Mouse (Mus musculus) gastrocnemius, postnatal 10 days (tissue): ENCODE measurements around the gene Ulk3. TPM values are rescaled to one million over a fixed set of nuclear protein-coding genes. Genes with fewer than 3 reads are reported as not detected.
A peak's percentile ranks its signal among the peaks of the same experiment; 100 is the strongest.

Experiments
- DNase-seq: peaks from one replicate; pipeline ENCODE4 v3.0.0; 2021; ENCODE audit warnings: mixed read lengths
- total RNA-seq, 2 experiments: library from RNA; stranded (reverse); gene quantifications; 2 replicates each; pipeline ENCODE4 v1.2.3; 2021

The Ulk3 gene
- total RNA-seq, 2 experiments from 2014 or later: 7.6 to 12.2 TPM

DNA sequence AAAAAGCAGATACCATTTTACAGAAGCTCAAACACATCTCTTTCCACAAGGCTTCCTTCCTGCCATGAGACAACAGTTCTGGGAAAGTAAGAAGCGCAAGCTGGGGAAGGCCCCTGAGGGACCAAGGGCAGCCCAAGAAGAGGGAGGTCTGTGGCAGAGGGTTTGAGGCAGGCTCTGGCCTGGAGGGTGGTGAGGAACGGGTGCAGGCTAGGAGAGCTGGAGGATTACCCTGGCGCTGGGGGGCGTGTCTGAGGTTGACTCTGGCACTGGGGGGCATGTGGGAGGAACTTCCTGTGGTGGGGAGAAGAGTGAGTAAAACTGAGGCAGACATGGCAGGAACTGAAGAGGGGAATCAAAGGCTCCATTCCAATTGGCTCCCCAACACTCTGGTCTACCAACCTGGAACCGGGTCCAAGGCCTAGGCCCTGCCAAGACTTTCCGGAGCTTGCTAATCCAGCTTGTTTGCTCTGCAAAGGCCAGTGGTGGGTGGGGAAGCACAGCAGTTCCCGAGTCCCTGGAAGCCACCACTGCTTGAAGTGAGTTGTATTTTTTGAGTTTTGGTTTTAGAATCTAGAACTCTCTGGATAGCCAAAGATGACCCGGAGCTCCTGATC is 28.4 kb downstream of the Ulk3 start:
- no peak for DNase-seq

GRCm38 (mm10) chr9:57618854-57619253 is 29.6 kb downstream of the Ulk3 start:
- no peak for DNase-seq

GRCm38 (mm10) chr9:57620674-57621073 is 31.4 kb downstream of the Ulk3 start, which contains the start of gene Lman1l:
TSS of gene Lman1l (minus strand) at chr9:57620774.
- DNase-seq: no peak

DNA sequence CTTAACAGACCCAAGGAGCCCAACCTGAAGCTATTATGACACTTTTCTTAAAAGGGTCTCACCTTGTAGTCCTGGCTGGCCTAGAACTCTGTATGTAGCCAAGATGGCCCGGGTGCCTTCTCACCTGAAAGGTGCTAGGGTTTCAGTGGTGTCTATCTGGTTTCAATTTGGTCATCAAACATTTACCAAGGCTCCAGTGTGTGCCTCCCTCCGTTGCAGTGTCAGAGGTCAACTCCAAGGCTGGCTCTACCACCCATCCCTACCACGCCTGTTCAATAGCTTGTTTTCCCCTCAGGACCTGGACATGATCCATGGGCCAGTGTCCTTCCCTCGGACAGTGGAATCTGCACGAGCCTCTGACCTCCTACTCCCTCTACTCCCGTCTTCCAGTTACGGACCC is 35.0 kb downstream of the Ulk3 start:
- no peak for DNase-seq

DNA sequence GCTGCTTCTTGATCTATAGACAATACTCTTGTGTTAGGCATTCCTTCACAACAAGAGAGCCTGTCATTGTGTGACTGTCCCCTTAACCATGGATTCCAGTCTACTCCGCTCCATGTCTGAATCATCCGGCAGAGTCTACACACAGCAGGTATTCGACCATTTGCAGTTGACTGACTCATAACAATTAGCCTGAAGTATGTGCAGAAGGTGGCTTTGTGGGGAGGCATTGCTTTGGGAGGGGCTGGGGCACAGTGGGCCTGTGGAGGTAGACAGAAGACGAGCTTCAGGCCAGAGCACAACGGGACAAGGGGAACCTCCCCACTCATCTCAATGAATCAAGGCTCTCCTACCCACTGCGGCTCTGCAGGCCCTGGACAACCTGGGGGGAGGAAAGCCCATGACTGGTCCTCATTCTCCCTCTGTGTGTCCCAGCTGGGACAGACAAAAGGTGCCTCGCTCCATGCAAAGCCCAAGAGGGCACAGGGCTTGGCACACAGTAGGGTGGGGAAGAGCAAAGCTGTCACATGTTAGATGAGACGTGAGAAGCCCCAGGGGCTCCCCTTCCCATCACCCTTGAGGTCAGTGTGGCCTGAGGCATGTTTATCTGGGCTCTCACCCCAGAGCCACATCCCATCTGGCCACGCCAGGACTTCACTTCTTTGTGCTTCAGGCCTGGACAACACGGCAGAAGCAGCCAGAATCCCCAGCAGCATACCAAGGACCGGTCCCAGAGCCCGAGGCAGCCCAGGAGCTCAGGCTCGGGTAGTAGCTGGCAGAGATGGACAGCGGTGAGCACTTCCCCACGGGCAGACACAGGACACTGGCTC is 36.6 kb downstream of the Ulk3 start:
- no peak for DNase-seq

GRCm38 (mm10) chr9:57627191-57627590 is 37.9 kb downstream of the Ulk3 start:
- no peak for DNase-seq

DNA sequence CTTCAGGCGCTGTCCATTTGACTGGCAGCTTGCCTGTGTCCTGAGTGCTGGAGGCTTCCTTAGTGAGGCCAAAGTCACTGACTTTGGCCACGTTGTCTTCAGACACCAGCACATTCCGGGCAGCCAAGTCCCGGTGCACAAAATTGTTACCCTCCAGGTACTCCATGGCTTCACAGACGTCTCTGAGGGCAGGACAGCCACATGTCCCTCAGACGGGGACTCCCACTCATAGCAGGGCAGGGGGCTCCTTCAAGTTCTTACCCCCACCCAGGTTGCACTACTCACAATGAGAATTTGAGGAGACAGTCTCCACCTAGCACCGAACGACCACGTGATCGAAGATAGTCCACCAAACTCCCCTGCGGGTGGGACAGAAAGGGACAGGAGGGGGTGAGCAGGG is 38.6 kb downstream of the Ulk3 start:
- DNase-seq: no peak

DNA sequence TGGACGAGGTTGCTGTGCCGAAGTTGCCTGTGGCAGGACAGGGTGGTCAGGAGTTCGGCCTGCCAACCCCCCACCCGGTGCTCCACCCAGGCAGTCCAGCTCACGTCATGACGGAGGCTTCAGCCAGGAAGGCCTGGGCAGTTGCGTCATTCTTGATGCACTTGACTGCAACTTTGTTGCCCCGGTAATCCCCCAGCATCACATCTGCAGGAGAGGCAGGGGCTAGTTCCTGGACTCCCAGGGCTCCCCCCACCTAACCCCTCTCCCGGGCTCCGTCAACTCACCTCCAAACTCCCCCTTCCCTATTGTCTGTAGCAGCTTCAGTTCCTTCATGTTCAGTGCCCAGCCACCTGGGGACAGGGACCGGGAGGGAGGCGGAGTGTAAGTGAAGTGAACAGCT is 39.5 kb downstream of the Ulk3 start:
- DNase-seq: no peak

GRCm38 (mm10) chr9:57629118-57629874 is 40.0 kb downstream of the Ulk3 start:
- DNase-seq: peak; percentile 89

GRCm38 (mm10) chr9:57633481-57634024 is 44.3 kb downstream of the Ulk3 start:
- DNase-seq: no peak

DNA sequence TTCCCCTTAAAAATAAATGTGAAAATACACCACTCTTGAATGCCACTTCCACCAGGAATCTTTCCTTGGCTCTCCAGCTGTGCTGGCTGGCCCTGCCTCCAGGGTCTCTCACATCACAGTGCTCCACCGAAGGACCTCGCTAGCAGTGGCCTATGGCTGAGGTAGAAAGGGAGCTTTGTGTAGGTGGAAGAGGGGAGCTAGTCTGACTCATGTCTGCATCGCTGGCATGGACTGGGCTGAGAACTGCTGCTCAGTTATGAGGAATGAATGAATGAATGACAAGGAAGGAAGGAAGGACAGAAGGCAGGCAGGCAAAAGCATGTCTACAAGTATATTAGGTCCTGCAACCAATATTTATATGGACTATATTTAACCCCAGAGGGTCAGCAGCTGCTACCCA is 48.0 kb downstream of the Ulk3 start:
- DNase-seq: no peak

GRCm38 (mm10) chr9:57637741-57638322 is 48.6 kb downstream of the Ulk3 start:
- DNase-seq: peak; percentile 74

DNA sequence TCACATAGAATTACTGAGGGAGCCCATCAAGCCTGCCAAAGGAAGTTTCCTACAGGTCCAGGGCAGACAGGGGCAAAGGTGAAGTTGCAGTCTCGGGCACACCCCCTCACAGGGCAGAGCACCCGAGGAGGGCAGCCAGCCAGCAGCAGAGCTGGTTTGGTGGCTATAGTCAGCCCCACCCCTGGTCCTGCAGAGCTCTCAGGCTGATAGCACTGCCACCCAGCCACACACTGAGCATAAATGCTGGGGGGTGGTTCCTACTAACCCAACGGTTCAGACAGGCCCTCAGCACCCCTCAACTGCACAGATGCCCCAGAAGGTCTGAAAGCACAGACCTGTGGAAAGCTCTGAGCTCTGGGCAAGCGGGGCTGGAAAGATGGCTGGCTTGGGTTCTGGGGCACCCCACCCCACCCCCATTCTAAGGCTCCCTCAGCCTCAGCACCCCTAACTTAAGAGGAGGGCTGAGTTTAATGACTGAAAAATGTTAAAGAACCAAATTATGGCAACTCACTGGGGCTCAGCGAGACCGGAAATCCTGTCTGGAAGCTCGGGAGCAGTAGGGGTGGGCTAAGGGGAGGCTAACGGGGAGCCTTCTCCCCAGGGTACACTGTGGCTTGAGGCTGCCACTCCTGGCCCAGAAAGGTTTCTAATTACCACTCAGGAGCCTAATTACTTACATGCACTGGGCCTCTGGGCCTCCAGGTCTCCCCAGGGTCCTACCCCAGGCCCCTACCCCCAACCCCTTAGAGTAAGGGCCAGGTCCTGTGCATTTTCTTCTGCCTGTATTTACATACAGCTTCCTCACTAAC is 49.6 kb downstream of the Ulk3 start:
- DNase-seq: no peak

GRCm38 (mm10) chr9:57639661-57640328 is 50.5 kb downstream of the Ulk3 start:
- no peak for DNase-seq

GRCm38 (mm10) chr9:57640384-57640783 is 51.1 kb downstream of the Ulk3 start:
- DNase-seq: peak; percentile 51

- no peak for DNase-seq
These were observed 51.8 kb downstream of the Ulk3 start for GRCm38 (mm10) chr9:57641022-57641421.

GRCm38 (mm10) chr9:57641775-57642550 is 52.7 kb downstream of the Ulk3 start:
- DNase-seq: no peak

GRCm38 (mm10) chr9:57643169-57643855 is 54.1 kb downstream of the Ulk3 start:
- DNase-seq: no peak

GRCm38 (mm10) chr9:57643856-57644180 is 54.6 kb downstream of the Ulk3 start:
- DNase-seq: no peak
